Mouse (Mus musculus) embryonic fibroblast, embryonic 13.5 days (primary cell): ENCODE measurements around the gene Mrps27.

Experiments used
- CTCF ChIP-seq: IDR thresholded peaks from 2 replicates; pipeline ENCODE4 v1.5.1; 2011; ENCODE audit warnings: mild to moderate bottlenecking, control low read depth, low read length, moderate library complexity, borderline replicate concordance; ENCODE audit not compliant: insufficient read depth
- POLR2A ChIP-seq: IDR thresholded peaks from 2 replicates; pipeline ENCODE4 v1.6.1; 2011; ENCODE audit warnings: low read depth, mild to moderate bottlenecking, control low read depth, low read length, moderate library complexity

GRCm38 (mm10) chr13:99351186-99351585 lies 6.6 kb downstream of the Mrps27 start:
- TF ChIP-seq POLR2A = no peak
- TF ChIP-seq CTCF = no peak
